Mouse (Mus musculus) heart, postnatal 0 days (tissue): ENCODE data around the gene Fmr1.

Experiments used
- CTCF ChIP-seq: IDR thresholded peaks from 2 replicates; pipeline ENCODE4 v1.5.1; 2016; ENCODE audit warnings: antibody characterized with exemption, control low read depth, low read depth
- EP300 ChIP-seq: IDR thresholded peaks from 2 replicates; pipeline ENCODE4 v1.6.1; 2016; ENCODE audit warnings: antibody characterized with exemption, low read depth

DNA sequence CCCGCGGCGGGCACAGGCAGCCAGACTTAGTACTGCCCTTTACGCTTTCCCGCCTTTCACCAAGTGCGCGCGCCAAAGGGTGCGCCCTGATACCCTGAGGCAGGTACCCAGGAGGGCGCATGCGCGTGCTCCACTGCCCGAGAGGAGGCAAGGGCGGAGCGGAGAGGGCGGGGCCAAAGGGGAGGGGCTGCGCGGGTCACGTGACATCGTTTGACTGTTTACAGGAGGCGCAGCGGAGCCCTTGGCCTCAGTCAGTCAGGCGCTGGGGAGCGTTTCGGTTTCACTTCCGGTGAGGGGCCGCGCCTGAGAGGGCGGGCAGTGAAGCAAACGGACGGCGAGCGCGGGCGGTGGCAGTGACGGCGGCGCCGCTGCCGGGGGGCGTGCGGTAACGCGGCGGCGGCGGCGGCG, at the start of gene Fmr1:
- TF ChIP-seq EP300 (no peak), CTCF (no peak)
